Mouse (Mus musculus) myocyte (in vitro differentiated cells): ENCODE data around the gene Drc7. TPM values are rescaled to one million over a fixed set of nuclear protein-coding genes. Genes with fewer than 3 reads are reported as not detected.
A peak's percentile ranks its signal among the peaks of the same experiment; 100 is the strongest.
"Not testable (repeated sequence)": the region's sequence is repeated elsewhere in the genome, so short reads cannot be mapped to it uniquely, and the experiment has no call there.

ENCODE experiments used
- H3K27me3 ChIP-seq: one replicate; pipeline ENCODE4 v1.6.1; 2011; ENCODE audit not compliant: control insufficient read depth, insufficient read depth, insufficient read length
- H3K36me3 ChIP-seq: one replicate; pipeline ENCODE4 v1.6.1; 2011; ENCODE audit not compliant: control insufficient read depth, insufficient read depth
- H3K4me2 ChIP-seq: one replicate; pipeline ENCODE4 v1.6.1; 2011; ENCODE audit warnings: low read depth, control low read depth
- H3K4me3 ChIP-seq: one replicate; pipeline ENCODE4 v1.5.1; 2011; ENCODE audit warnings: mild to moderate bottlenecking, control low read depth, moderate library complexity
- H3K79me2 ChIP-seq: one replicate; pipeline ENCODE4 v1.6.1; 2011; ENCODE audit not compliant: control insufficient read depth, insufficient read depth
- H3ac ChIP-seq: one replicate; pipeline ENCODE4 v1.6.1; 2011; ENCODE audit not compliant: control insufficient read depth, insufficient read length
- CEBPB ChIP-seq: IDR thresholded peaks from 2 replicates; pipeline ENCODE4 v1.6.1; 2011; ENCODE audit warnings: mild to moderate bottlenecking, moderate library complexity; ENCODE audit not compliant: poor library complexity, insufficient read depth, severe bottlenecking
- E2F4 ChIP-seq: IDR thresholded peaks from one replicate; pipeline ENCODE4 v1.6.1; 2011; ENCODE audit warnings: mild to moderate bottlenecking, control low read depth, moderate library complexity; ENCODE audit not compliant: insufficient read depth
- MAX ChIP-seq: IDR thresholded peaks from one replicate; pipeline ENCODE4 v1.6.1; 2011; ENCODE audit warnings: low read depth, mild to moderate bottlenecking, control low read depth
- MYOD1 ChIP-seq, 3 experiments: IDR thresholded peaks; one replicate each; pipeline ENCODE4 v1.6.1; 2011; ENCODE audit warnings: control low read depth in 2 of 3, low read depth in 2 of 3, mild to moderate bottlenecking in 2 of 3, moderate library complexity in 1 of 3; ENCODE audit not compliant: insufficient read length in 2 of 3, control insufficient read depth in 1 of 3
- MYOG ChIP-seq, 3 experiments: IDR thresholded peaks; one replicate each; pipeline ENCODE4 v1.6.1; 2011; ENCODE audit warnings: control low read depth in 2 of 3, low read depth in 2 of 3, mild to moderate bottlenecking in 2 of 3; ENCODE audit not compliant: insufficient read length in 2 of 3, control insufficient read depth in 1 of 3, insufficient read depth in 1 of 3
- POLR2A ChIP-seq: IDR thresholded peaks from one replicate; pipeline ENCODE4 v1.6.1; 2011; ENCODE audit warnings: low read depth, mild to moderate bottlenecking, control low read depth, moderate library complexity; ENCODE audit not compliant: insufficient read length
- POLR2AphosphoS2 ChIP-seq: IDR thresholded peaks from one replicate; pipeline ENCODE4 v1.6.1; 2011; ENCODE audit warnings: low read depth, control low read depth; ENCODE audit not compliant: insufficient read length
- REST ChIP-seq: IDR thresholded peaks from one replicate; pipeline ENCODE4 v1.6.1; 2011; ENCODE audit warnings: mild to moderate bottlenecking, control low read depth, moderate library complexity; ENCODE audit not compliant: insufficient read depth, insufficient read length
- SRF ChIP-seq: IDR thresholded peaks from one replicate; pipeline ENCODE4 v1.6.1; 2011; ENCODE audit warnings: low read depth; ENCODE audit not compliant: control insufficient read depth, insufficient read length
- TCF12 ChIP-seq: IDR thresholded peaks from one replicate; pipeline ENCODE4 v1.6.1; 2011; ENCODE audit warnings: mild to moderate bottlenecking, control low read depth; ENCODE audit not compliant: poor library complexity, insufficient read depth, severe bottlenecking
- TCF3 ChIP-seq: IDR thresholded peaks from one replicate; pipeline ENCODE4 v1.6.1; 2011; ENCODE audit warnings: low read depth, control low read depth; ENCODE audit not compliant: insufficient read length
- USF1 ChIP-seq: IDR thresholded peaks from one replicate; pipeline ENCODE4 v1.6.1; 2011; ENCODE audit warnings: low read depth, mild to moderate bottlenecking, control low read depth, moderate library complexity
- polyA plus RNA-seq: library from polyadenylated mRNA; unstranded; fragments of >200 nt; fragmentation: generic; extraction: Trizol; gene quantifications from one replicate; pipeline ENCODE4 v1.2.1, GENCODE M21; 2012; ENCODE audit warnings: missing spikeins

Drc7 gene
- polyA plus RNA-seq, 1 experiment = 0.02 TPM

DNA sequence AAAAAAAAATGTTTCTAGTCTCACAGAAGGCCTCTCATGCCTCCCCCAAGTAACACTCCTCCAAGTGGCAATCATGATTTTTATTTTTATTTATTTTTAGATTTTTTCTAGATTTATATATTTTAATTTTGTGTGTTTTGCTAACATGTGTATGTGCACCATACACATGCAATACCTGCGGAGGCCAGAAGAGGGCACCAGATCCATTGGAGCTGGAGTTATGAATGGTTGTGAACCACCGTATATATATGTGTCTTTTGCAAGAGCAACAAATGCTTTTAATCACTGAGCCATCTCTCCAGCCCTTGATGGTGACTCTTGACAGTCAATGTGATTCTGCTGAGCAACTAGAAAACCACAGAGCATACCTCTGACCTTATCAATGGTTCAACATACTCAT, 29.5 kb upstream of the Drc7 start:
- Histone ChIP-seq H3K79me2 (no peaks in the 10 kb centered on the region), H3K4me2 (no peak overlapping the region), H3K36me3 (no peaks in the 10 kb centered on the region), H3K4me3 (no peak overlapping the region), H3ac (no peak overlapping the region), H3K27me3 (no peaks in the 10 kb centered on the region)
- TF ChIP-seq MAX (no peak), SRF (no peak), USF1 (no peak), MYOD1 (IDR thresholded peaks at IDR 0.05; ENCODE audit: control insufficient read depth in 1 of 3, insufficient read length in 2 of 3, low read depth in 2 of 3) (no peak), REST (no peak), POLR2AphosphoS2 (no peak), TCF3 (no peak), TCF12 (no peak), POLR2A (no peak), E2F4 (no peak), CEBPB (no peak), MYOG (IDR thresholded peaks at IDR 0.05; ENCODE audit: control insufficient read depth in 1 of 3, insufficient read depth in 1 of 3, insufficient read length in 2 of 3, low read depth in 2 of 3) (no peak)

DNA sequence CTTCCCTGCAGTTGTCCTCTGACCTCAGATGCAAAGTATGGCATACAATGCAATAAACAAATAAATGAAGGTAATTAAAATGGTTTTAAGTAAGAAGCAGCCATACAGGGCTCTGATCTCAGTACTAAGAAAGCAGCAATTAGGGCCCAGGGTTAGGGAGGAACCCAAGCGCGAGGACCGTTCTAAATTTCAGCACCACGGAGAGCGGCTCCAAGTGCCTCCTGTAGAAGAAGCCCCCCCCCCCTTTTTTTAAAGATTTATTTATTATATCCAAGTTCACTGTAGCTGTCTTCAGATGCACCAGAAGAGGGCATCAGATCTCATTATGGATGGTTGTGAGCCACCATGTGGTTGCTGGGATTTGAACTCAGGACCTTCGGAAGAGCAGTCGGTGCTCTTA, 26.5 kb upstream of the Drc7 start:
- H3K4me3 ChIP-seq, H3K27me3 ChIP-seq, H3K79me2 ChIP-seq, H3K36me3 ChIP-seq, H3ac ChIP-seq, H3K4me2 ChIP-seq: not testable (repeated sequence)
- peak; percentile 64 for TF ChIP-seq REST

DNA sequence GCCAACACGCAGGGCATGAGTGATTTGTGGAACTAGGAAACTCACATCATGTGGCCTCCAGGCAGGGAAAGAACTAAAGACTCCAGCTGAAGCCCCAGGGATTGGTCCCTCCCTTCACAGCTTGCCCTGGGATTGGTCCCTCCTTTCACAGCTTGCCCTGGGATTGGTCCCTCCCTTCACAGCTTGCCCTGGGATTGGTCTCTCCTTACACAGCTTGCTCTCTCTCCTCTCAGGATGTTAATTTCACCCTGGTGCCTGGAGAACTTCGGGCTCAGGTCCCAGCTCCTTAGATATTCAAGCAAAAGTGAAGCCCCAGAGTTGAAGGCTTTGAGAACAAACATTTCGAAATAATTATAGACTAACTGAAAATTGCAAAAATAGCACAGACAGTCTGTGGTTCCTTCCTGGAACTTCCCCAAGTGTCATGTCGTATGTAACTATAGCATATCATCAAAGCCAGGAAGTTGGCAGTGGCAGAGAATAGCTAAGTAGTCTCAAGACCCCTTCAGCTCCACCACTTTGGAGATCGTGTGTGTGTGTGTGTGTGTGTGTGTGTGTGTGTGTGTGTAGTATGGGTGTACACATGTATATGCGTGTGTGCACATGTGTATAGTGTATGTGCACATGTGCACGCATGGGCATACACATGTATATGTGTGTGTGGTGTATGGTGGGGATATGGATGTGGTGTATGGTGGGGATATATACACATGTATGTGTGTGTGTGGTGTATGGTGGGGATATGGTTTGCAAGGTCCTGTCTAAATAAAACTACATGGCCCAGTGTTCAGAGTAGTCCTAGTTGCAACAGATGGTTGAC, 17.6 kb upstream of the Drc7 start:
- TF ChIP-seq TCF3 (no peak), MAX (no peak), POLR2AphosphoS2 (no peak), E2F4 (no peak), MYOD1 (IDR thresholded peaks at IDR 0.05; ENCODE audit: control insufficient read depth in 1 of 3, insufficient read length in 2 of 3, low read depth in 2 of 3) (no peak), USF1 (no peak), POLR2A (no peak), CEBPB (no peak), MYOG (IDR thresholded peaks at IDR 0.05; ENCODE audit: control insufficient read depth in 1 of 3, insufficient read depth in 1 of 3, insufficient read length in 2 of 3, low read depth in 2 of 3) (no peak), REST (no peak), TCF12 (no peak), SRF (no peak)
- Histone ChIP-seq H3K79me2 (no peaks in the 10 kb centered on the region), H3K4me3 (no peak overlapping the region), H3ac (no peak overlapping the region), H3K27me3 (no peaks in the 10 kb centered on the region), H3K4me2 (no peak overlapping the region), H3K36me3 (no peaks in the 10 kb centered on the region)

DNA sequence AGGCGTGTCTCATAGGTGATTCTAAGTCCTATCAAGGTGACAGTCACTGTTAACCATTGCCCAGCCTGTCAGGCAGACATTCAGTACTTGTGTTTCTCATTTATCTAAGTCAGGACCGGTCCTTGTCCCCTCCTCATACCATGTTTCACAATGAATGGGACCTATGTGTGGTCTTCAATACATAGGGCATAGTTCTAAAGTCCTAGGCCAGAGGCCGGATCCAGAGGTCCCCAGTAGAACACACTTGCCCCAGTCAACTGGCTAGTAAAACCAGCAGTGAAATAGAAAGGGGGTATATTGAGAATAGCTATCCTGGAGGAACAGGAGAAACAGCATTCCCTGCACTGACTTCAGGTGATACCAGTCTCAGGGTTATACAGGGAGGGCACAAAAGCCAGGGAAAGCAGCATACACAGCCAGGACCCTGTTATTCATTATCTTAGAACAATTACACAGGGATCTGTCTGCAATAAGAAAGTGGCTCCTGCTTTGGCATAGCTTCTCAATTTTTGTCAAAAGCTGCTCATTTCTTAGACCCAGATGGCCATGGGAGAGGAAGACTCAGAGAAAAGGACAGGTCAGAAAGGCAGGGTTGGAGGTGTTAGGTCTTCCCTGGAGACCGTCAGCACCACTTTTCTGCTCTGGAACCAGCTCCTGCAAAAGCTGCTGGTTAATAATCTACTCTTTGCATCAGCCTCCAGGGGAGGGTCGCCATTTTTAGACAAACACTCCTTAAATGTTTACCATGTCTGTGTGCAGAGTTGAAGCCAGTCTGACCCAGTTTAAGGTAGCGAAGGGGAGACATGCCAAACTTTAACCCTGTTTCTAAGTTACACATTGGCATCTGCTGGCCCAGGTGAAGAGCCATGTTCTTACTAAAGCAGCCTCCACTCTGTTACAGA, 12.8 kb upstream of the Drc7 start:
- TF ChIP-seq TCF3 = no peak
- no peak for TF ChIP-seq REST
- no peak for TF ChIP-seq E2F4
- no peak for TF ChIP-seq MAX
- TF ChIP-seq POLR2A = no peak
- TF ChIP-seq SRF = no peak
- no peak for TF ChIP-seq USF1
- no peaks in the 10 kb centered on the region for H3K36me3 ChIP-seq
- H3K4me3 ChIP-seq = no peak overlapping the region
- H3K27me3 ChIP-seq = no peaks in the 10 kb centered on the region
- H3K4me2 ChIP-seq = no peak overlapping the region
- no peak overlapping the region for H3ac ChIP-seq
- H3K79me2 ChIP-seq = no peaks in the 10 kb centered on the region

DNA sequence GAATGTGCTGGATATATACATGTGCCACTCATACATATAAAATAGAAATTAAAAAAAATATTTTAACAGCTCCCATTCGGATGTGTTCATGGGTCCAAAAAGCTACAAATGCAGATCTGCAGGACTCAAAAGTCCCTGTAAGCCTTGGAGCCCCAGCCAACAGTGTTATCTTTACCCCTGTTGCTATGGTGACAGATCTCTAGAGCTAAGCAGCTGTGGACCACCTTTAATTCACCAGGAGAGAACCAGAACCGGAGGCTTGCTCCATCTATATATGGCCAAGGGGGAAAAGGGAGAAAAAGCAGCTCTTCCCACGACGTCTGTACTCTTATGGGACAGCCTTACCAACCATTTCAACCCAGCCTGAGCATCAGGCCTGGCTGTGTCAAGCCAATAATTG, 10.1 kb upstream of the Drc7 start:
- TF ChIP-seq MYOG (IDR thresholded peaks at IDR 0.05; ENCODE audit: control insufficient read depth in 1 of 3, insufficient read depth in 1 of 3, insufficient read length in 2 of 3, low read depth in 2 of 3) = no peak
- TF ChIP-seq REST = no peak
- TF ChIP-seq TCF12 = no peak
- TF ChIP-seq USF1 = no peak
- no peak for TF ChIP-seq TCF3
- no peak for TF ChIP-seq POLR2AphosphoS2
- TF ChIP-seq MAX = no peak
- TF ChIP-seq E2F4 = no peak
- no peak for TF ChIP-seq CEBPB
- TF ChIP-seq POLR2A = no peak
- TF ChIP-seq SRF = no peak
- no peak for TF ChIP-seq MYOD1 (IDR thresholded peaks at IDR 0.05; ENCODE audit: control insufficient read depth in 1 of 3, insufficient read length in 2 of 3, low read depth in 2 of 3)
- no peaks in the 10 kb centered on the region for H3K36me3 ChIP-seq
- no peaks in the 10 kb centered on the region for H3K27me3 ChIP-seq
- no peak overlapping the region for H3ac ChIP-seq
- no peak overlapping the region for H3K4me2 ChIP-seq
- H3K79me2 ChIP-seq = no peaks in the 10 kb centered on the region
- H3K4me3 ChIP-seq = no peak overlapping the region
